Mouse (Mus musculus) kidney, adult 2 months (tissue): ENCODE data around the gene Arl13b.

Experiments used
- CTCF ChIP-seq: fragments of 200-500 bp; conservative IDR thresholded peaks from 2 replicates; pipeline ENCODE4 v1.5.1; 2011; ENCODE audit warnings: low read depth, mild to moderate bottlenecking, control low read depth, low read length, moderate library complexity, mixed read lengths; ENCODE audit not compliant: insufficient read depth, insufficient read length
- POLR2A ChIP-seq: fragments of 200-500 bp; IDR thresholded peaks from one replicate; pipeline ENCODE4 v1.6.1; 2011; ENCODE audit warnings: low read depth, low read length, control low read depth

DNA sequence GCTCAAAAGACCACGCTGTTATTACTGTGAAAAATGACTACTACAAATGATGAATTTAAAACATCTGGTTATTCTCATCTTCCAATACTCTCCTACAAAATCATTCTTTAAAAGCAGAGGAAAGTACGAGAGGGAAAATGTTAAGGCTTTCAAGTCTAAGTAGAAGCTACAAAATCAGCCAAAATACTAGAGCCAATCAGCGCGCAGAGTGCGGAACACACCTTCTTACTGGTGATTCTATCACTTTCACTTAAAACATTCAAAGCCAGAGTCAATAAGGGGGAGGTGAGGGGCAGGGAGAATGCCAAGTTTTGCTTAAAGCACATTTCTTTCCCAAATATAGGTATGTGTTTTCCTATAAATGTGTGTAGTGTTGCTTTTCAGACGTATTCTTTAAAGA, 1.5 kb downstream of the Arl13b start:
- TF ChIP-seq POLR2A = no peak
- TF ChIP-seq CTCF = no peak
